Mouse (Mus musculus) hindbrain, postnatal 0 days (tissue): ENCODE measurements around the gene Dcst1. TPM values are rescaled to one million over a fixed set of nuclear protein-coding genes. Genes with fewer than 3 reads are reported as not detected.

Experiments
- ATAC-seq: fragments of 200-750 bp; cut with Nextera tagmentation; 2 replicates; pipeline ENCODE4 v1.8.0; 2017; ENCODE audit warnings: mild to moderate bottlenecking, moderate TSS enrichment, moderate library complexity
- DNase-seq: peaks from one replicate; pipeline ENCODE4 v3.0.0-alpha.2; 2015; ENCODE audit warnings: low spot score
- H3K27ac ChIP-seq: fragments of 300-500 bp; sonication (generic); 2 replicates; pipeline ENCODE4 v1.5.1; 2014; ENCODE audit warnings: mild to moderate bottlenecking
- H3K27me3 ChIP-seq: fragments of 300-500 bp; sonication (generic); 2 replicates; pipeline ENCODE4 v1.6.1; 2014; ENCODE audit warnings: low read length, mixed read lengths; ENCODE audit not compliant: insufficient read depth
- H3K36me3 ChIP-seq: fragments of 300-500 bp; sonication (generic); 2 replicates; pipeline ENCODE4 v1.6.1; 2014; ENCODE audit warnings: low read length, mixed read lengths; ENCODE audit not compliant: insufficient read depth
- H3K4me1 ChIP-seq: fragments of 300-500 bp; sonication (generic); 2 replicates; pipeline ENCODE4 v1.6.1; 2014; ENCODE audit warnings: antibody characterized with exemption, low read length, mixed read lengths; ENCODE audit not compliant: insufficient read depth
- H3K4me2 ChIP-seq: fragments of 300-500 bp; sonication (generic); 2 replicates; pipeline ENCODE4 v1.6.1; 2014; ENCODE audit warnings: low read depth, mild to moderate bottlenecking, low read length, moderate library complexity, mixed read lengths
- H3K4me3 ChIP-seq: fragments of 300-500 bp; sonication (generic); 2 replicates; pipeline ENCODE4 v1.5.1; 2014; ENCODE audit warnings: low read length
- H3K9ac ChIP-seq: fragments of 300-500 bp; sonication (generic); replicated peaks from 2 replicates; pipeline ENCODE4 v1.6.1; 2014; ENCODE audit warnings: mild to moderate bottlenecking, low read length, moderate library complexity, mixed read lengths
- H3K9me3 ChIP-seq: fragments of 300-500 bp; sonication (generic); 2 replicates; pipeline ENCODE4 v1.6.1; 2016; ENCODE audit warnings: low read length, mixed read lengths
- CTCF ChIP-seq: IDR thresholded peaks from 2 replicates; pipeline ENCODE4 v1.5.1; 2016; ENCODE audit warnings: antibody characterized with exemption, control low read depth, low read depth
- WGBS: fragments of 180-500 bp; shearing (Covaris S2); extraction: QIAGEN DNeasy Blood & Tissue Kit; methylation state at CpG from one replicate; pipeline ENCODE4 v1.1.7; 2014; 5-methylcytosine and 5-hydroxymethylcytosine counted together
- polyA plus RNA-seq: library from polyadenylated mRNA; unstranded; fragments of >200 nt; fragmentation: Nextera tagmentation; extraction: Ambion mirVana; gene quantifications from 2 replicates; pipeline ENCODE4 v1.2.1, GENCODE M21; 2015
- total RNA-seq: library from RNA; depleted of rRNA; stranded (reverse); fragments of >200 nt; gene quantifications from 2 replicates; pipeline ENCODE4 v1.2.3, GENCODE M21; 2014; rRNA removed

Dcst1 gene
- 0.05 TPM in 1 of 2 replicates, not detected in the other for total RNA-seq
- 1.00 and 1.1 TPM in 2 replicates for polyA plus RNA-seq

DNA sequence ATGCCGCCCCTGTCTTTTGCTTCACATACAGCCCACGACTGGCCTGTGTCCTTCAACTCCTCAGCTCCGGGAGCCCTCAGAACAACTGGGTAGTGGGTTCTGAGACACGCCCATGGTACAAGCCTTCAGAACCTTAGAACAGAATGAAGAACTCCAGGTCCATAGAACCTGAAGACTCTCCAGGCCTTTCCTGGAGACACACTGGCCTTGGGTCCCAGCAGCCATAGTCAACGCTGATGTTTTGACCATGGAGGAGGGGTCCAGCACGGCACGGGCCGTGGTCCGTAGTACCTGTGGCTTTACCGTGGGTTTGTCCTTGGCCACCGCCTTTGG lies at the start of gene Dcst1:
Gene Dcst1, minus strand, starts transcription at position 101 of the 333 bp plus-strand sequence.
- Histone ChIP-seq H3K4me2 (no peak within 1 kb of the TSS), H3K4me1 (no peaks in the 10 kb centered on the region), H3K9me3 (no peaks in the 10 kb centered on the region), H3K27me3 (0 out of 2 replicates have a peak, but pooled peaks cover 5% of the 10 kb centered on the region), H3K9ac (no peak within 1 kb of the TSS), H3K27ac (no peak within 1 kb of the TSS), H3K4me3 (no peak within 1 kb of the TSS), H3K36me3 (no peaks in the 10 kb centered on the region)
- WGBS, result 80% methylated on average over 11 of the region's 11 CpGs
- no peak for TF ChIP-seq CTCF
- no peak for DNase-seq
- no peak for ATAC-seq

DNA sequence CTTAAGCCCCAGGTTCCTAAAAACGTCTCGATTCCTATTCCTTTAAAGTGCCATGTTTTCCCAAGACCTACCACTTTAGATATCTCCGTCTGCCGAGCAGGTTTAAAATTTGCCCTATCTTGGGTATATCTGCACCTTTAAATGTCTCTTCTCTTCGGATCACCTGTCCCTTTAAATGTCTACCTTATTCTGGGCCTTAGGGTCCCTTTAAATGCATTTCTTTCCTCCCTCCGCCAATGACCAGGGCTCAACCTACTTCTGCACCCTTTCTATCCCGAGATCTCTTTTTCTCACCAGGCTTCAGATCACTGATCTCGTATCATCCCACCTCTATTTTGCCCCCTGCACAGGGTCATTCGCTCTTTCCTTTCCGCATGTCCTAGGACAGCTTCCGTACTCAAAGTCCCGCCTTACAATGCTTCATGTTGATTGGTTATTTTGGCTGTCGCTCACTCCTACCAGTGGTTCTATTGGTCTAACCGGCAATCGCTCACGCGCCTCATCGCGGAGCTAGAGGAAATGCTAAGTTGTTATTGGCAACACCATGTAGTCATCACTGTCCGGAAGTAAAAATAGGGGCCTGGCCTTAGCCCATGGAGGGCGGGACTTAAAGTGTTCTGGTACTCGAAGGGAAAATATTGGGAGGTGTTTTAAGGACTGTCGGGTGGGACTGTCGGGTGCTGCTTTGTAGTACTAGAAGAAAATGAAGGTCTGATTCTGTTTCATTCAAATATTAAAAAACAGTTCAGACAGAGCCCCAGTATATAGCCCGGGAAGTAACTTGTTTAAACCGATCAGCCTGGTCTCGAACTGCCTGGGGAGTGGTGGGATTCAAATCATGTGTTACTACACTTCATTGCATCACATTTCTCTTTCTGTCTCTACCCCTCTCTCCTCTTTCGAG lies 46.7 kb upstream of the Dcst1 start, which contains the start of gene Flad1:
Gene Flad1, minus strand, starts transcription at position 381 of the 904 bp plus-strand sequence.
- Histone ChIP-seq H3K27ac (peak within 1 kb of the TSS; percentile 70), H3K36me3 (peaks cover 15% of the 10 kb centered on the region), H3K9me3 (no peaks in the 10 kb centered on the region), H3K4me2 (peak within 1 kb of the TSS; percentile 80), H3K4me3 (peak within 1 kb of the TSS; percentile 49), H3K9ac (peak within 1 kb of the TSS; percentile 49), H3K27me3 (no peaks in the 10 kb centered on the region), H3K4me1 (0 out of 2 replicates have a peak, but pooled peaks cover 4% of the 10 kb centered on the region)
- ATAC-seq (peak; percentile 99), DNase-seq (peak; percentile 99)
- WGBS, result 6% methylated on average over 28 of the region's 28 CpGs
- no peak for TF ChIP-seq CTCF

DNA sequence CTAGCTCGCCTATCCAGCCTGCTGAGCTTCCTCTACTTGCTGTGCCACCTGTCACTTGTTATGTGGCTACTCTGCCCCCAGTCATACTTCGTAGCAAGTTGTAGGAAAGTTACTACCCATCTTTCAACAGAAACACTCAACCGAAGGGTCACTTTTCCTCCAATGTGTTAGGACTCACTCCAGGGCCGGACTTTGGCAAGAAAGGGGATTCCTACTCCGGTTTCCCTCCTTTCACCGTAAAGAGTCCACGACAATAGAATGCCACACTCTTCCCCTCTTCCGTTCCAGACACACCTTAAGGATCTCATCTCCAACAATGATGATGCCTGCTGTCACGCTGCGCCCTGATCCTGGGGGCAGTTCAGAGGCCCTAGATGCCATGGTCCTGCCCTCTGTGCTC lies 45.8 kb upstream of the Dcst1 start:
- Histone ChIP-seq H3K4me3 (peak overlapping the region; percentile 49), H3K9me3 (no peaks in the 10 kb centered on the region), H3K36me3 (peaks cover 15% of the 10 kb centered on the region), H3K27me3 (no peaks in the 10 kb centered on the region), H3K4me1 (0 out of 2 replicates have a peak, but pooled peaks cover 4% of the 10 kb centered on the region), H3K9ac (peak overlapping the region; percentile 49), H3K27ac (peak overlapping the region; percentile 70), H3K4me2 (peak overlapping the region; percentile 80)
- 80% methylated on average over 10 of the region's 10 CpGs for WGBS
- ATAC-seq, result no peak
- TF ChIP-seq CTCF, result no peak
- no peak for DNase-seq

DNA sequence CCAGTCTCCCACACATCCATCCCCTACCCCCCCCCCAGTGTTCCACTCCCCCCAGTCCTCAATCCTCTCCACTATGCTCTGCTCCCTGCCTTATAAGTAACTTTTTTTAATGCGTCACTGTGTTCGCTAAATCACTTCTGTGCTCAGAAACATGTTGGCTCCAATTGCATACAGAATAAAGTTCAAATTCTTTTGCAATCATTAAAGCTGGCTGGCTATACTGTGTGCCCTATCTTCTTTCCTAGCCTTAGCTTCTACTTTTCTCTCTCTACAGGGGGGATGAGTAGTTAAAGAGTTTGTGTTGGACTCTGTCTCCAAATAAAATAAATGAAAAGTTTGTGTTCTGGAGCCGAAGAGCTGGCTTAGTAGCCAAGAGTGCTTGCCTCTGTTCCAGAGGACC lies 44.6 kb upstream of the Dcst1 start:
- Histone ChIP-seq H3K4me1 (0 out of 2 replicates have a peak, but pooled peaks cover 4% of the 10 kb centered on the region), H3K4me3 (no peak overlapping the region), H3K27ac (no peak overlapping the region), H3K9ac (no peak overlapping the region), H3K9me3 (no peaks in the 10 kb centered on the region), H3K36me3 (peaks cover 17% of the 10 kb centered on the region), H3K4me2 (no peak overlapping the region), H3K27me3 (no peaks in the 10 kb centered on the region)
- TF ChIP-seq CTCF, result no peak
- DNase-seq, result no peak
- 92% methylated on average over 3 of the region's 3 CpGs for WGBS
- ATAC-seq, result no peak

DNA sequence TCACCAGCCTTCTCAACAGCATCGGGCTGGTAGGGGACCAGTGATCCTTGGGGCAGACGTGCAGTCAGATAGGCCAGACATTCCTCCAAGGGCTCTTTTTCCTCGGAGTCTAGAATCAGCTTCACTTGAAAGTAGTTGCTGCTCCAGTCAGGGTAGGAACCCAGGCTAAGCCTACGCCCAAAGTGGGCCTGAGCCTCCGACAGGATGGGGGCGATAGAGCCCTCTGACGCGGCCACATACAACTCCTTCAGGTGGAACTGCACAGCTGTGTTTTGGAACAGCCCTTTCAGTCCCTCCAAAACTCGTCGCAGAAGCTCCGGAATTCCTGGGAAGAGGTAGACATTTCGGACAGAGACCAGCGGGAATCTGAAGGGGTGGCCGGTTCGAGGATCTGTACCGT lies 43.4 kb upstream of the Dcst1 start:
- Histone ChIP-seq H3K4me1 (0 out of 2 replicates have a peak, but pooled peaks cover 4% of the 10 kb centered on the region), H3K4me2 (no peak overlapping the region), H3K4me3 (no peak overlapping the region), H3K9ac (no peak overlapping the region), H3K36me3 (peaks cover 14% of the 10 kb centered on the region), H3K27me3 (no peaks in the 10 kb centered on the region), H3K27ac (no peak overlapping the region), H3K9me3 (no peaks in the 10 kb centered on the region)
- no peak for ATAC-seq
- no peak for DNase-seq
- 0 out of 2 replicates have a peak, but pooled peaks have one; percentile 4 for TF ChIP-seq CTCF
- 69% methylated on average over 16 of the region's 16 CpGs for WGBS

DNA sequence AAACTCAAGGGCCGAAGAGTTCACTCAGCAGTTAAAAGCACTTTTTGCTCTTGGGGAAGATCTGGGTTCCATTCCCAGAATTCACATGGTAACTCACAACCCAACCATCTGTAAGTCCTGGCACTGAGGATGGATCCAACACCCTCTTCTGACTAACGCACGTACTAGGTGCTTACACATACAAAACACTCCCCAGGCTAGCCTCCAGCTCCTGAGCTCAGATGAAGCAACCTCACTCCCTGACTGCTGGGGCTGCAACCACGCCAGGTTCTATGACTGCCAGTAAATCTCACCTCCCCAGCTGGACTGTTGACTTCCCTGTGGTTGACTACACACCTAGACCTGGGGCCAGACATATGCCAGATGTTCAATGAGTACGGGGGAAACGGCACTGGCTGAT lies 41.8 kb upstream of the Dcst1 start:
- H3K4me2 ChIP-seq, result no peak overlapping the region
- no peak overlapping the region for H3K9ac ChIP-seq
- H3K9me3 ChIP-seq, result no peaks in the 10 kb centered on the region
- ATAC-seq (no peak), DNase-seq (no peak)
- no peak for TF ChIP-seq CTCF
- H3K36me3 ChIP-seq, result peaks cover 18% of the 10 kb centered on the region
- H3K4me1 ChIP-seq, result 0 out of 2 replicates have a peak, but pooled peaks cover 4% of the 10 kb centered on the region
- H3K4me3 ChIP-seq, result no peak overlapping the region
- H3K27me3 ChIP-seq, result no peaks in the 10 kb centered on the region
- no peak overlapping the region for H3K27ac ChIP-seq
- WGBS, result 91% methylated on average over 6 of the region's 6 CpGs
